Mouse (Mus musculus) gonadal fat pad, adult 2 months (tissue): ENCODE results near the gene Sept14. TPM values are rescaled to one million over a fixed set of nuclear protein-coding genes. Genes with fewer than 3 reads are reported as not detected.

Experiments used
- DNase-seq: peaks from one replicate; pipeline ENCODE4 v3.0.0-alpha.2; 2012; ENCODE audit warnings: low read depth
- polyA plus RNA-seq: library from polyadenylated mRNA; depleted of rRNA; stranded (reverse); fragments of >200 nt; gene quantifications from 2 replicates; pipeline ENCODE4 v1.2.3, GENCODE M21; 2012; rRNA removed

The Sept14 gene
- polyA plus RNA-seq, 1 experiment = 0.12 TPM

GRCm38 (mm10) chr5:129669453-129670035 is 38.8 kb downstream of the Sept14 start:
- DNase-seq = no peak

GRCm38 (mm10) chr5:129667851-129668250 is 40.5 kb downstream of the Sept14 start:
- DNase-seq = no peak

- DNase-seq = no peak
Observed at GRCm38 (mm10) chr5:129666271-129666909, 41.9 kb downstream of the Sept14 start.

- DNase-seq = no peak
Observed at GRCm38 (mm10) chr5:129664090-129664489, 44.2 kb downstream of the Sept14 start.

GRCm38 (mm10) chr5:129657931-129658330 is 50.4 kb downstream of the Sept14 start:
- no peak for DNase-seq

GRCm38 (mm10) chr5:129657016-129657415 is 51.3 kb downstream of the Sept14 start:
- no peak for DNase-seq

- DNase-seq = no peak
Observed at GRCm38 (mm10) chr5:129650858-129651257, 57.5 kb downstream of the Sept14 start.

Other genes starting within 250 kb of the Sept14 start
- gene Sfswap, start 207.3 kb downstream of the Sept14 start, polyA plus RNA-seq = 52.8 and 57.0 TPM in 2 replicates
- 3.3 and 4.7 TPM in 2 replicates for gene Mmp17, start 124.3 kb downstream of the Sept14 start, polyA plus RNA-seq
- 1.6 and 2.3 TPM in 2 replicates for gene Zfp11, start 38.4 kb downstream of the Sept14 start, polyA plus RNA-seq
- 59.5 and 72.4 TPM in 2 replicates for gene Mrps17, start 7.0 kb upstream of the Sept14 start, polyA plus RNA-seq
- gene Nipsnap2, start 16.6 kb upstream of the Sept14 start, polyA plus RNA-seq = 55.0 and 57.8 TPM in 2 replicates
- 56.6 and 95.0 TPM in 2 replicates for gene Psph, start 78.9 kb upstream of the Sept14 start, polyA plus RNA-seq
- 18.8 and 24.8 TPM in 2 replicates for gene Sumf2, start 138.5 kb upstream of the Sept14 start, polyA plus RNA-seq
- 855 and 995 TPM in 2 replicates for gene Chchd2, start 179.0 kb upstream of the Sept14 start, polyA plus RNA-seq
- 3.5 and 3.9 TPM in 2 replicates for gene Zbed5, start 187.2 kb upstream of the Sept14 start, polyA plus RNA-seq
- gene Phkg1, start 190.0 kb upstream of the Sept14 start, polyA plus RNA-seq = 5.6 and 7.0 TPM in 2 replicates
- 36.7 and 41.6 TPM in 2 replicates for gene Nupr1l, start 200.0 kb upstream of the Sept14 start, polyA plus RNA-seq
- gene Vkorc1l1, start 233.5 kb upstream of the Sept14 start, polyA plus RNA-seq = 55.8 and 64.3 TPM in 2 replicates